Mouse (Mus musculus) stomach, embryonic 14.5 days (tissue): ENCODE measurements around the gene Nobox. TPM values are rescaled to one million over a fixed set of nuclear protein-coding genes. Genes with fewer than 3 reads are reported as not detected.

ENCODE experiments used
- ATAC-seq: fragments of 200-750 bp; cut with Nextera tagmentation; 2 replicates; pipeline ENCODE4 v1.8.0; 2017; ENCODE audit warnings: low read depth, moderate TSS enrichment; ENCODE audit not compliant: insufficient number of reproducible peaks, insufficient read depth, low FRiP score
- H3K27ac ChIP-seq: fragments of 300-500 bp; sonication (generic); 2 replicates; pipeline ENCODE4 v1.5.1; 2014; ENCODE audit warnings: mild to moderate bottlenecking, low read length, moderate library complexity, mixed read lengths
- H3K27me3 ChIP-seq: fragments of 300-500 bp; sonication (generic); 2 replicates; pipeline ENCODE4 v1.6.1; 2014; ENCODE audit warnings: low read length, control low read depth, mixed read lengths; ENCODE audit not compliant: control insufficient read depth, insufficient read depth
- H3K36me3 ChIP-seq: fragments of 300-500 bp; sonication (generic); 2 replicates; pipeline ENCODE4 v1.6.1; 2014; ENCODE audit warnings: mild to moderate bottlenecking, control low read depth, low read length, moderate library complexity, mixed read lengths; ENCODE audit not compliant: control insufficient read depth, insufficient read depth
- H3K4me1 ChIP-seq: fragments of 300-500 bp; sonication (generic); 2 replicates; pipeline ENCODE4 v1.6.1; 2014; ENCODE audit warnings: low read length, control low read depth, mixed read lengths; ENCODE audit not compliant: control insufficient read depth, insufficient read depth
- H3K4me2 ChIP-seq: fragments of 300-500 bp; sonication (generic); replicated peaks from 2 replicates; pipeline ENCODE4 v1.6.1; 2014; ENCODE audit warnings: low read depth, low read length, control low read depth
- H3K4me3 ChIP-seq: fragments of 300-500 bp; sonication (generic); 2 replicates; pipeline ENCODE4 v1.5.1; 2014; ENCODE audit warnings: low read depth, low read length, control low read depth
- H3K9ac ChIP-seq: fragments of 300-500 bp; sonication (generic); replicated peaks from 2 replicates; pipeline ENCODE4 v1.6.1; 2014; ENCODE audit warnings: low read depth, mild to moderate bottlenecking, control low read depth, low read length, moderate library complexity, mixed read lengths
- H3K9me3 ChIP-seq: fragments of 300-500 bp; sonication (generic); 2 replicates; pipeline ENCODE4 v1.6.1; 2016; ENCODE audit warnings: low read depth, low read length, control low read depth; ENCODE audit not compliant: control insufficient read depth
- WGBS: fragments of 180-500 bp; shearing (Covaris S2); extraction: QIAGEN DNeasy Blood & Tissue Kit; methylation state at CpG from one replicate; pipeline ENCODE4 v1.1.7; 2014; 5-methylcytosine and 5-hydroxymethylcytosine counted together
- polyA plus RNA-seq: library from polyadenylated mRNA; unstranded; fragments of >200 nt; fragmentation: Nextera tagmentation; extraction: Ambion mirVana; gene quantifications from 2 replicates; pipeline ENCODE4 v1.2.1, GENCODE M21; 2014

The Nobox gene
- polyA plus RNA-seq, 1 experiment from 2014 or later, result not detected

DNA sequence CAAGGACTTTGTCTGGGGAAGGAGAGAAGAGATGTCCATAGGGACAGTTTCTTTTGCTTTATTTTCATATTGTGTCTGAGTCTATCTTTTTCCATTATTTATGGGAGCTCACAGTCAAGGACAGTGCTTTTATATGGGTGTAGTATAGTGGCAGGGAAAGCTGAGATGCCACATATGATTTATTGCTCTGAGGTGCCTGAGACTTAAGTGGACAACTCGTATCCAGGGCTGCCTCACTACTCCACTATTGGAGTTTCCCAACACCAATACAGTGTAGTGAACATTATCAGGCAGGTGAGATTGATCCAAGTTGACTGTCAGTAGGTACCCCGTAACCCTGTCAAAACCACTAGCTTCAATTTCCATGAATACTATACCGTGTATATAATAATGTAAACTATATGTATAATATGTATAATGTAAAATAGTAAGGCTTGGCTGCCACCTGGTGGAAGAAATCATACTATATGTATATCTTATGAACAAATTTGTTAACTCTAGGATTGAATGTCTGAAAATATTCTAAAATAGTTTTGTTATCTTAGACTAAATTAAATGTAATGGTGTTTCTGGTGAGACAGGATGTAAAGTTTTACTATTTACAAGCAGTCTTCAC lies 26.4 kb upstream of the Nobox start:
- no peaks in the 10 kb centered on the region for H3K36me3 ChIP-seq
- H3K4me3 ChIP-seq, result no peak overlapping the region
- no peaks in the 10 kb centered on the region for H3K27me3 ChIP-seq
- peaks cover 5% of the 10 kb centered on the region for H3K4me1 ChIP-seq
- ATAC-seq, result 0 out of 2 replicates have a peak, but pooled peaks have one; percentile 38
- H3K9ac ChIP-seq, result no peak overlapping the region
- 48% methylated on average over 3 of the region's 3 CpGs for WGBS
- H3K9me3 ChIP-seq, result no peaks in the 10 kb centered on the region
- H3K4me2 ChIP-seq, result no peak overlapping the region
- no peak overlapping the region for H3K27ac ChIP-seq

DNA sequence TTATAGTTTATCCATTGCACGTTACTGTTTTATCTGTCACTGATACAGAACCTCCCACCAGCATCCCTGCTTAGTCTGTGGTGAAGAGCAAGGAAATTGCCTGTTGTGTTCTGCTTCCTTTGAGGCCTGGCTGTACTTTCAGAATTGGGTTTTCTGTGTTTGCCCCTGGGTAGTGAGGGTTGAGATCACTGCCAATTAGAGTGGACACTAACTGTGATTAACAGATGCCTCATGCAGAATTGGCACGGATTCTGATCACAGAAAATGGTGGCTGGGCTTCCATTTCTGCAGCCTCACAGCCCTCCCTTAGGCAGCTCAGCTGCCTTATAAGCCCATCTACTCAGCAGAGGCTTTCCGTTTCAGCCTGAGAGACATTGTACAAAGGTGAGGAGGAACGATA lies 24.1 kb upstream of the Nobox start:
- H3K27me3 ChIP-seq, result no peaks in the 10 kb centered on the region
- H3K4me2 ChIP-seq, result no peak overlapping the region
- ATAC-seq, result no peak
- H3K27ac ChIP-seq, result no peak overlapping the region
- H3K4me3 ChIP-seq, result no peak overlapping the region
- H3K9ac ChIP-seq, result no peak overlapping the region
- no peaks in the 10 kb centered on the region for H3K9me3 ChIP-seq
- peaks cover 5% of the 10 kb centered on the region for H3K4me1 ChIP-seq
- H3K36me3 ChIP-seq, result no peaks in the 10 kb centered on the region
- 70% methylated on average over 4 of the region's 4 CpGs for WGBS

DNA sequence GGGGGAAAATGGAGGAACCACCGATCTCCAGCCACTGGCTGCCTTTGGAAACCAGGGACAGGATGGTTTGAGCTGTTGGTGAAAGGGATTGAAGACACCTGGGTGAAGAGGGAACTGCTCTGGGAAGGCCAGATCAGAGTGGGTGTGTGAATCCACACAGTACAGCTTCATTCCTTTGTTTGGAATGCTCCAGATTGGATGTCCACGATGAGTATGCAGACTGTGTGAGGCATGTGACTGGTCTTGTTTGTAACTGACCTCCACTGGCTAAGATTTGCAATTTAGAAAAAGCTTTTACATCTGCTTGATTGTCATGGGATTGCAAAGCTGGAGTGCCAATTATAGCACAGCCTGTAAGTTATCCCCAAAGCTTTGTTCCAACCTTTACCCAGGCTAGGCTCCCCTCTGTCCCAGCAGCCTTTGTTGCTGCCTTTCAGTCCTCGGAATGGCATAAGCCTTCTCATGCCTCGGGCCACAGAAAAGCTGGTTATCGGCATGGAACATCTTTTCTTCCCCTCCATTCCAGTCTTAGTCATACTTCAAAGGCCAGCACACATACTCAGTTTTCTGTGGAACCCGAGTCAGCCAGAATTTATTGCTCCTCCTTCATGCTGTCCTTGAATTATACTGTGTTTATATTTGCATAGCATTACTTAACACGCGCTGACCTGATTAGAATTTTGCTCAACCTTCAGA lies 3.8 kb upstream of the Nobox start:
- Histone ChIP-seq H3K4me2 (no peak overlapping the region), H3K9me3 (no peaks in the 10 kb centered on the region), H3K4me1 (0 out of 2 replicates have a peak, but pooled peaks cover 5% of the 10 kb centered on the region), H3K4me3 (no peak overlapping the region), H3K27me3 (no peaks in the 10 kb centered on the region), H3K9ac (no peak overlapping the region), H3K27ac (no peak overlapping the region), H3K36me3 (no peaks in the 10 kb centered on the region)
- ATAC-seq, result no peak
- 71% methylated on average over 8 of the region's 8 CpGs for WGBS

DNA sequence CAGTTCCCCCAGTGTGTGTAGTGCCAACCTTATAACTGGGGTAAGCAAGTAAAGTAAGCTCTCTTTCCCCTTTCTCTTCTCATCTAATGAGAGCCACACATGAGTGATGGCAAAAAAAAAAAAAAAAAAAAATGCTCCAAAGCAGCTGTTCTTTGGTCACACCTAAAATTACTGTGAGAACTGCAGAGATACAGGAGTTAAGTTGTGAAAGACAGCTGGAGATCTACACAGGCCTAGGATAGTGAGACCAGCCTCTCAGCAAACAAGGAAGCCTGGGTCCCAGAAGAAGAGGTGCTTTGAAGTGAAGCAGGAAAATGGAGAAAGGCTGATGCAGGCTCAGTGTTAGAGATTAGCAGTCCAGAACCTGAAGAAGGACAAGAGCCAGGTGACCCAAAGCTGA lies 3.2 kb upstream of the Nobox start:
- ATAC-seq, result no peak
- Histone ChIP-seq H3K4me3 (no peak overlapping the region), H3K4me1 (0 out of 2 replicates have a peak, but pooled peaks cover 5% of the 10 kb centered on the region), H3K9me3 (no peaks in the 10 kb centered on the region), H3K27ac (no peak overlapping the region), H3K4me2 (no peak overlapping the region), H3K36me3 (no peaks in the 10 kb centered on the region), H3K27me3 (no peaks in the 10 kb centered on the region), H3K9ac (no peak overlapping the region)

DNA sequence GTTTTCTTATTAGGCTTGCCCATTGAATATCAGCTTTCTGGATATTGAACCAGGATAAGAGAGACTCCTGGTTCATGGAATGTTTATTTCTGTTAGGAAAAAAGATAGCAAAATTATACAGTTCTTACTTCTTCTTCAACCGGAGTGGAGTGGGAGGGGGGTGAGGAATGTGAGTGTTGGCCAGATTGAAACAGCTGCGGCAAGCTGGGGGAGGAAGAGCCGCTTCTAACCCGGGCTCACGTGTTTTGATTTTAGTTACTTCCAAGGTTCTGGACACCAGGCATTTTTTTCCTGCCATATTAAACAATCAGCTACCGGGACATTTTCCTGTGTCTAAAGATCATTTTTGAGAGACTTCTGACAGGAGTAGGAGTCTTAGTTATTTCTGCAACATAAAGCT lies 717 bp upstream of the Nobox start:
- no peak overlapping the region for H3K27ac ChIP-seq
- WGBS, result 30% methylated on average over 6 of the region's 6 CpGs

DNA sequence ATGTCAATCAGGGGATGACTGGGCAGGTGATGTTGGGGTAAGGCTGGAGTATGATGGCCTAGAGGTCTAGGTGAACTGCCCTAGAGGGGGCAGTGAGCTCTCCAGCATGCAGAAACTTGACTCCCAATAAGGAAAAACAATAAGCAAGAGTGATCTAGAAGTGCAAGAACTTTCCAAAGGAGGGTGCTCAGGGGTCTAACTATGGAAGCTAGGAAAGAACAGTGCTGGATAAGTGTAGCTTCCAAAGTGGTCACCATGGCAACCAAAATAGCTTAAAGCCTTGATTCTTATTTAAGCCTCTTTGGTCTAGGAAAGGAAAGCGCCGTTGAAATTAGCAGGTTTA lies 11.9 kb downstream of the Nobox start:
- no peaks in the 10 kb centered on the region for H3K36me3 ChIP-seq
- no peak overlapping the region for H3K27ac ChIP-seq
- no peak overlapping the region for H3K9ac ChIP-seq
- no peaks in the 10 kb centered on the region for H3K9me3 ChIP-seq
- no peaks in the 10 kb centered on the region for H3K27me3 ChIP-seq
- no peak overlapping the region for H3K4me3 ChIP-seq
- ATAC-seq, result no peak
- peaks cover 8% of the 10 kb centered on the region; the same call in 1 of the 2 replicates for H3K4me1 ChIP-seq
- no peak overlapping the region for H3K4me2 ChIP-seq
- WGBS, result 32% methylated on average over 2 of the region's 2 CpGs

More for the DNA sequence above, 717 bp upstream of the Nobox start:
- H3K27me3 ChIP-seq, result no peaks in the 10 kb centered on the region
- ATAC-seq, result no peak
- H3K9me3 ChIP-seq, result no peaks in the 10 kb centered on the region
- H3K4me1 ChIP-seq, result 0 out of 2 replicates have a peak, but pooled peaks cover 5% of the 10 kb centered on the region
- H3K4me3 ChIP-seq, result no peak overlapping the region
- H3K36me3 ChIP-seq, result no peaks in the 10 kb centered on the region
- H3K9ac ChIP-seq, result no peak overlapping the region
- no peak overlapping the region for H3K4me2 ChIP-seq

DNA sequence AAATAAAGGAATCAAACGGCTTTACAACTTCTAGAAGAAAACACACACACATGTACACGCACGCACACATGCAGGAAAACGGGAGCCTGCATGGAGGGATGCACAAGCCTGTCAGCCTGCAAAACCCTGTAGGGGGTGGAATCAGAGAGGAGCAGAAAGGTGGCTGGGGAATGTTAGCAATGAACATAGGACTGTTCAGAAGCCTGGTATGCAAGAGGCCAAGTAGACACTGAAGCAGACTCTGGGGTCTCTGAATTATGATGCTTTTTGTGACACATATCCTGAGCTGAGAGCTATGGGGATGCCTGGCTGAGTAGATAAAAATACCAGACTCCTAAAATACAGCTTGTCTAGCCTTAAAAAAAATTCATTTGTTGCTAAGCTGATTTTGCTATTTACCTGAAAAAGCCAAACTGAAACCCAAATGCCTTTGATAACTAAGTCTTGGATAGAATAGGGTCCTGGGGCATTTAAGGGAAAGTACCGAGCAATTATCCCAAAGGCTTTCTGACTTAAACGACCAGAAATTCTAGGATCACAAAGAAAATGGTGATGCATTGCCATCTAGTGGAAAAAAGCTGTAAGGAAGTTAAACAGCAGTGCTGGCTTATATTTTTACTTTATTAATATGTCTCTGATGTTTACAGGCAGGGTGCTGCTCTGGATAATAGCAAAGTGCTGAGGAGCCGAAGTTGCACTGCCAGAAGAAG lies 12.4 kb downstream of the Nobox start:
- no peaks in the 10 kb centered on the region for H3K36me3 ChIP-seq
- H3K27me3 ChIP-seq, result no peaks in the 10 kb centered on the region
- no peak overlapping the region for H3K9ac ChIP-seq
- no peak overlapping the region for H3K4me3 ChIP-seq
- peaks cover 12% of the 10 kb centered on the region; the same call in 1 of the 2 replicates for H3K4me1 ChIP-seq
- no peak overlapping the region for H3K27ac ChIP-seq
- no peak for ATAC-seq
- H3K4me2 ChIP-seq, result no peak overlapping the region
- WGBS, result 33% methylated on average over 7 of the region's 7 CpGs
- no peaks in the 10 kb centered on the region for H3K9me3 ChIP-seq

DNA sequence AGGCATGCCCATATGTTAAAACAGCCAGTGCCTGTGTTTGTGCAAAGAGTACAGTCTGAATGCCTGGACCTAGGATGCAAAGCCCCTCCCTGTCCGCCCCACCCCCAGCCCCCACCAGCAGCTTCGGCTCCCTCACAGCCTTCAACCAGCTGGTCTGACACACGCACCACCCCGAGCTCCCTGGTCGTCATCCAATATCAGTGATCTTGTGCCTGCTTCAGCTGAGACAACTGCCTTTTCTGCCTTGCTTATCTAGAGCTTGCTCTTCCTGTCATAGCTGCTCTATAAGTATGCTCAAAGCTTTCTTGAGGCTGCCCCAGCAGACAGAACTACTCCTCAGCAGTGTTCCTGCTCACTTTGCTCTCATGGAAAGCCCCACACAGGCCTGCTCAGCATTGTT lies 13.4 kb downstream of the Nobox start:
- Histone ChIP-seq H3K9me3 (no peaks in the 10 kb centered on the region), H3K36me3 (no peaks in the 10 kb centered on the region), H3K4me2 (no peak overlapping the region), H3K4me3 (no peak overlapping the region), H3K9ac (no peak overlapping the region), H3K27ac (no peak overlapping the region), H3K4me1 (peaks cover 12% of the 10 kb centered on the region; the same call in 1 of the 2 replicates), H3K27me3 (no peaks in the 10 kb centered on the region)
- WGBS, result 15% methylated on average over 5 of the region's 5 CpGs
- ATAC-seq, result peak; percentile 48; the same call in 1 of the 2 replicates
